Mouse (Mus musculus) gastrocnemius, postnatal 14 days (tissue): Measurements from ENCODE around the gene Ccr3. TPM values are rescaled to one million over a fixed set of nuclear protein-coding genes. Genes with fewer than 3 reads are reported as not detected.
"Not testable (repeated sequence)": the region's sequence is repeated elsewhere in the genome, so short reads cannot be mapped to it uniquely, and the experiment has no call there.

ENCODE experiments used
- DNase-seq: peaks from one replicate; pipeline ENCODE4 v3.0.0; 2021; ENCODE audit warnings: mixed read lengths
- intact Hi-C: fragments of 180-260 bp; cut with DNase I; formaldehyde crosslinking; loops from one replicate; pipeline ENCODE4 v1.15.1; 2025; ENCODE audit warnings: low total_unique reads
- total RNA-seq, 2 experiments: library from RNA; stranded (reverse); gene quantifications; 2 replicates each; pipeline ENCODE4 v1.2.3; 2021

The Ccr3 gene
- total RNA-seq, 2 experiments from 2014 or later, result not detected

DNA sequence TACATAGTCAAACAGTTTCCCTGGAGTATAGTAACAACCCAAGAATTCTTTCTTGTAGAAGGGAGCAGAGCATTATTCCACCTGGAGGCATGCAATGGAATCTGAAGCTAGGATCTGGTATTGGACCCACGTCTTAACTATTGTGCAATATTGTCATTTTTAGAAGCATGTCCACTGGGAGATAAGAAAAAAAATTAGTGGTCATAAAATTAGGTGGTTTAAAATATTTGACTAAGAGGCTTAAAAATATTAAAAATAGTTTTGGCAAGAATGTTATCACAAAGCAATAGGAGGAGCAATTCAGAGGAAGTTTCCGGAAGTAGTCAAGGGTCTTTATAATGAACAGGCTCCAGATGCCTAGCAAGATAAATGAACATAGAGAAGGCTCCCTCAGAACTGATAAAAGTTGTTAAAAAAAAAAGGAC is 16.4 kb downstream of the Ccr3 start:
- intact Hi-C loops, result no loop called here
- DNase-seq, result no peak

DNA sequence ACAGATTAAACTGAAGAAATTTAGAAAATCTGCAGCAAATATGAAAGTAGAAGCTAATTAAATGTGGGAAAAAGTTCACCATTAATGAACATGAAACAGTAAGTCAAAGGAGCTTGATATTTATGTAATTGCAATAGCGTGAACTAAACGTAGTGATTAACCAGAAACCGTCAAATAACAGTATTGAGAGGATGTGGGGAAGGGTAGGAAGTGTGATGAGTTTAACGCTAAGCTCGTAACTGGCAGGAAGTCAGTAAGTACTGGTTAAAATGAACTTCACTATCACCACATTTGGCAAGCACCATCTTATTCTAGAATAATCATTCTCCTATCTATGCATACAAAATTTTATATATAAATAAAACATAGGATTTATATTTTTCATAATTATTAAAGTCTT is 17.2 kb downstream of the Ccr3 start:
- intact Hi-C loops, result no loop called here
- DNase-seq, result no peak

DNA sequence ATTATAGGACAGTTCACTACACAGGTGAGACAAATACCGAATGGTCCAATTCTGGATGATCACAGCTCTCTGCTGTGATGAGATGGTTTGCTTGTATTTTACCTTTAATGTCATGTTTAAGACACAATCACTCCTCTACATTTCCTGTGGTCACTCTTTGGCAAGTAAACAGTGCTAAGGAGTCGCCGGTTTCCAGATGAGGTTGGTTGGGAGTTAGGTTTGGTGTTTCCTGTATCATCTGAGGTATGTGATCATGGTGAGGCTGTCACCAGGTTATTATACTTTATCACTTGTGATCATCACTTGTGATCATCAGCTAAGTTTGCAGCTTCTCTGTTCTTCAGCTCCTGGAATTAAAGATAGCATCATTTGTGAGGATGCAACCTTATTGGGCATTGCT is 19.2 kb downstream of the Ccr3 start:
- intact Hi-C loops, result no loop called here
- no peak for DNase-seq

DNA sequence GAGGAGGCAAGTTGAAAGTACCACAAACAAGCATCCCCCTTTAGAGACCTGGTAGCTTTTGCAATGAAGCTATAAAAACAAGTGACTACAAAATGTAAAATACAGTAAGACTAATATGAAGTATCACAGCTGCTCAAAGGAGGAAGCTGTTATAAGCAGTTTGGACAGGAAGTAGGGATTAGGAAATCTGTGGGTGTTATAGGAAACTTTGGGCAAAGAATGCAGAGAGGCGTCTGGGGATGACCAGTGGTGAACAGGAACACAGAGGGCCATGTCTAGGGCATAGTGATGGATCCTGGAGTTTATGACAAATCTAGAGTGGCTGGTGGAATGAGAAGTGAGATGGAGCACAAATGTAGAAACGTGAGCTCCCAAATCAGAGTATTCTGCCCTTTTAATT is 31.8 kb downstream of the Ccr3 start:
- intact Hi-C loops, result no loop called here
- DNase-seq, result no peak

DNA sequence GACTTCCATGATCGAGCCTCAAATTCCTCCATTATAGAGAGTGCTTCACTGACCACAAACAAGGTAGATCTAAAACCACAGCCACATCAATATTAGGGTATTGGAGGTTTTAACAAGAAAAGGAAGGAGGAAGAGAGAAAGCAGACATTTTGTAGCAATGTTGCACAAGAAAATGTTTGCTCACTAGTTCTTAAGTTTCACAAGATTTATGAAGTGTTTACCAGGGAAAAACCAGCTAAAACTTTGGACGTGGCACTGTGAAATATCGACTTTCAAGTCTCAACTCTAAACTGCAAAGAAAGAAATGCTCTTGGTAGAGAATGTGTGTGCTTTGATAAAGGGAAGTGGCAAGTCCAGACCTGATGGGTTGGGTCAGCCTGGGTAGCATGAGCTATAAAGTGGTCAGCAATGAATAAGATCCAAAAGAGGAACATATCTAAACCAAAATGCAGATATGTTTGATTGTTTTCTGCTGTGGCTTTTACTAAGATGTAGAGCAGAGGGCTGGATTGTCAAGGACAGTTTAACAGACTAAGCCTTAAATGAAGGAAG is 34.5 kb downstream of the Ccr3 start:
- intact Hi-C loops, result no loop called here
- DNase-seq, result no peak

DNA sequence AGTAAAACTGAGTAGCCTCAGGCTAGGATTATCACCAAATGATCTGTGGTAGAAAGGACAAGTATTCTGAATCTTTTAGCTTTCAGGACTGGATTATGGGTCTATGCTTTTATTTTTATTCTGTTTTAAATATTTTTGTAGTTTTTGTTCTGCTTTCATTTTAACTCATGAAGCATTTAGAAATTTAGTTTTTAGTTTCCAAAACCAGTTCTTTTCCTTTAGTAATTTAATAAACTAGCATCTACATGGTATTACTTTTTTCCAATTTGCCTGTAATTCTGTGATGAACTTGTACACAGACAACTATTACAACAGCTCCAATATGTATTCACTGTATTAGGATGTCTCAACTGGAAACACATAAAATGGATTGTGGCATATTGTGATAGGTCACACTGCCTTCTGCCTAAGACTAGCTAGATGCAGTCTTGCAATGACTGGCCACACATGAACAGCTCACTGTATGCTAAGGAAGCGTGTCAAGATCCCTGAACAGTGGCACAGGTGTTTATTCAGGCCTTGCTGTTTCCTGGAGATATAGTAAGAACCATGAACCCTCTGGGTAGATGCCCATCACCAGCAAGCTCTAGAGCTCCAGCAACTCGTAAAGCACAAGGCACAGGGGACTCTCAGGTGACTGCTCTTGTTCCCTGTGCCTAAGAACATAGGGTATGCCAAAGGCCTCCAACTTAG is 38.0 kb downstream of the Ccr3 start:
- intact Hi-C loops, result no loop called here
- no peak for DNase-seq

DNA sequence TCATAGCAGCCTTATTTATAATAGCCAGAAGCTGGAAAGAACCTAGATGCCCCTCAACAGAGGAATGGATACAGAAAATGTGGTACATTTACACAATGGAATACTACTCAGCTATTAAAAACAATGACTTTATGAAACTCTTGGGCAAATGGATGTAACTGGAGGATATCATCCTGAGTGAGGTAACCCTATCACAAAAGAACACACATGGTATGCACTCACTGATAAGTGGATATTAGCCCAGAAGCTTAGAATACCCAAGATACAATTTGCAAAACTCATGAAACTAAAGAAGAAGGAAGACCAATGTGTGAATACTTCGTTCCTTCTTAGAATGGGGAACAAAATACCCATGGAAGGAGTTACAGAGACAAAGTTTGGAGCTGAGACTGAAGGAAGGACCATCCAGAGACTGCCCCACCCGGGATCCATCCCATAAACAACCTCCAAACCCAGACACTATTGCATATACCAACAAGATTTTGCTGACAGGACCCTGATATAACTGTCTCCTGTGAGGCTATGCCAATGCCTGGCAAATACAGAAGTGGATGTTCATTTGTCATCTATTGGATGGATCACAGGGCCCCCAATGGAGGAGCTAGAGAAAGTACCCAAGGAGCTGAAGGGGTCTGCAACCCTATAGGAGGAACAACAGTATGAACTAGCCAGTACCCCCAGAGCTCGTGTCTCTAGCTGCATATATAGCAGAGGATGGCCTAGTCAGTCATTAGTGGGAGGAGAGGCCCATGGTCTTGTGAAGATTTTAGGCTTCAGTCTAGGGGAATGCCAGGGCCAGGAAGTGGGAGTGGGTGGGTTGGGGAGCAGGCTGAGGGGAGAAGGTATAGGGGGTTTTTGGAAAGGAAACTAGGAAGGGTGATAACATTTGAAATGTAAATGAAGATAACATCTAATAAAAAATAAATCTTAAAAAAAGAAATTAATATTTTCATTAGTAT is 40.0 kb downstream of the Ccr3 start:
- intact Hi-C loops, DNase-seq: not testable (repeated sequence)

DNA sequence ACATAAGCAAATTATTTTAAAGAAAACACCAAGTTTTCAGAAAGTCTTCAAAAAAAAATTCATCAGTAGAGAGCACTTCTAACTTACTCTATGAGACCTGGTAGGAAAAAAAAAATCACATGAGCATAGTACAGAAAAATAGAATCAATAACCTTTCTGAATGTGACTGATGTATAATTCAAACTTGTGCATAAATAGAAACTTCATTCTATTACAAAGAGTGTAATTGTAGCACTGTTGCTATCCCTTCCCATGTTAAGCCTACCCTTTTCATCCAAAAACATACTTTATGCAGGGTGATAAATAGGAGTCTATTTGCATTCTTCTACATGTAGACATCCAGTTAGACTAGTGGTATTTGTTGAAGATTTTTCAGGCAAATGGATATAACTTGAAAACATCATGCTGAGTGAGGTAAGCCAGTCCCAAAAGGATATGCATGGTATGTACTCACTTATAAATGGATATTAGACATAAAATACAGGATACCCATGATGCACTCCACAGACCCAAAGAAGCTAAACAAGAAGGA is 44.9 kb downstream of the Ccr3 start:
- intact Hi-C loops, result no loop called here
- no peak for DNase-seq

DNA sequence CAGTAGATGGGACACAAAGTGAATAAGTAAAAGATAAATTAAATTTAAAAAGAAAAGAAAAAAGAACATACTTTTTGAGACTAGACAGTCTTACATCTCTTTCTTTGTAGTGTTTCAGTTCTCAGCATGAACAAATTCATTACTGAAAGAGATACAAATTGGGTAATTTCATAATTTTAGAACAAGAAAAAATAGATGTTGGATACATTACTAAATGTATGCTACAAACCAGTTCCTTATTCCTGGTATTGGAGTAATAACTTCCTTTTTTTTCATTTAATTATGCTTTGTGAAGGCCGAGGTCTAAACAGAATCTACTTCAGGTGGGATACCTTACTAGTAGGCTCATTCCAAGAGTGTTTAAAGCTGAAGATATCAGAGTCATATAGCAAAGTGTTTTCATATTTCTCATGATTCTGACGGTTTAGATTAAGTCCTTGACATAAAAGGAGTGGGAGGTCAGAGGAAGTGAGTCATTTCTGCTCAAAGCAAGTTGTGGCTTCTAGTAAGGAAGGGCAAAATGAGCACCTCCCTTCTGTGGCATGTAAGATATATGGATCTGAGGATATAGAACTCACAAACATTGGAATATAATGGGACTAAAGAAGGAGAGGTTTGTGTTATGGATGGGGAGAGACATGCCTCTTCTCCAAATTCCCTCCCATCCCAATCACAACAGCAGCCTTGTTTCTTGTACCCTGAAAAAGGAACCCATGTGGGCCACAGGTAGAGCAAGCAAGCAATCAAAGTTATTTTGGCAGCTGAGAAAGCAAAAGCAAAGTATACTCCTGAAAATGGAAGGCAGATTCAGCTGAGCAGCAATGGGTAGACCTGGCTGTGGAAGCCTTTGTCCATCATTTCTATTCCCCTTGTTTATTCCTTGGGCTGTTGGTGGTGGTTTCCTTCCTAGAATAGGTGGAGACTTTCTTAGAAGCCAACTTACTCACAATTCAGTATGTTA is 46.6 kb downstream of the Ccr3 start:
- no peak for DNase-seq
- intact Hi-C loops, result no loop called here

DNA sequence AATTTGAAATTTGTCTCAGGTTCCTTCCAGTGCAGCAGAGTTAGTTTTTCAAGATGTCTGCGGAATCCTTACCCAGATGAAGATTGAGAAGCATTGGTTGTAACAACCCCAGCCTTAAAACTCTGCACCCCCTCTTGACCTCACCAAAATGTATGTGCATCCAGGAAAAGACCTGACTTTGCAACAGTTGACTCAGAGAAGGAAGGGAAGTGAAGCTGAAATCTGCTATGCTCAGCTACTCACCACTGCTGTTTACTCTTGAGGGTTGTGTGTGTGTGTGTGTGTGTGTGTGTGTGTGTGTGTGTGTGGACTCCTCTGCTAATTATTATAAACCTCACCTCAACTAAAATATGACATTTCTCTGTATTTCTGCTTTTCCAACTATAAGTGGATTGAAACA is 49.7 kb downstream of the Ccr3 start:
- intact Hi-C loops, result no loop called here

DNA sequence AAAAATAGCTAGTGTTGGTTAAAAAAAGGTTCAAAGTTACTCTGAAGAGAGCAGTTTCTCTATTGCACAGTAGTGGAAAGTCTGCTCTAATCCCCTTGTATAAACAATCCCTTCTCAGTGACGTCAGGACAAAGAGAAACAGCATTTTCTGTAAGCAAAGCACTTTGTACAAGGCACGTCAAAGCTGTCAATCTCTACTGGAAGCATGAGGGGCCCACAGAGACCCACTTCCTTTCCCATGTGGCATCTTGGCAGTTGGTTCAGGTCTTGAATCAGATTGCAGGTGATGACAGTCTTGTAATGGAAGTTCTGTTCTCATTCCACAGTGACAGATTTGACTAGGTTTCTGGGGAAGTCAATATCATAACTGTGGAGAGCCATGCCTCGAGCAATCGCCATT is 58.0 kb downstream of the Ccr3 start:
- no peak for DNase-seq
- intact Hi-C loops, result no loop called here

More for the DNA sequence above, 49.7 kb downstream of the Ccr3 start:
- no peak for DNase-seq

DNA sequence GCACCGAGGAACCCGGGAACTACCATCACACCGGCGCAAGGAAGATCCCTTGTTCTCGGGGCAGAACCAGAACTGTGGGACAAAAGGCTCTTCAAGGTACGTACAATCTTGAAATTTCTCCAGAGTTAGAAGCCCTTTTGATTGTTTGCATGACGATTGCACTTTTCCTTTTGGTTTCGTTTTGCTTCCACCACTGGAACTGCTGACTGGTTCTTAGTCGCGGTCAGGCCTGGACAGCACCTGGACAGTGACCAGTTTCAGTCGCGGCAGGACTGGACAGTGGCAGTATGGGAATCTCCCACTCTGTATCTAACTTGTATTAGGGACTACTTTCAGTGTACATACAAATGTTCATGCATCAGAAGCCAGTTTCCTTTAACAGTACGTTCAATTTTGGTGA is 58.7 kb downstream of the Ccr3 start:
- DNase-seq, intact Hi-C loops: not testable (repeated sequence)

Other genes starting within 250 kb of the Ccr3 start
- gene Cxcr6, start 215.5 kb upstream of the Ccr3 start, total RNA-seq, result under 1 TPM in 1 of 2 experiments, not detected in 1; 0.21 TPM
- 100 to 1,000 TPM; 175 to 183 TPM for gene Fyco1, start 170.1 kb upstream of the Ccr3 start, total RNA-seq
- gene Xcr1, start 159.9 kb upstream of the Ccr3 start, total RNA-seq, result not detected
- 1 to 10 TPM in 1 of 2 experiments, under 1 TPM in 1; 0.55 to 1.1 TPM for gene Ccr1, start 53.3 kb upstream of the Ccr3 start, total RNA-seq
- gene Ccr1l1, start 43.6 kb upstream of the Ccr3 start, total RNA-seq, result not detected
- gene Ccr2, start 80.0 kb downstream of the Ccr3 start, total RNA-seq, result 1 to 10 TPM in 1 of 2 experiments, under 1 TPM in 1; 0.78 to 1.2 TPM
- under 1 TPM; 0.11 to 0.47 TPM for gene Ccr5, start 99.6 kb downstream of the Ccr3 start, total RNA-seq